19 mouse cellular contexts compared by ENCODE assay signal in the genomic region with DNA sequence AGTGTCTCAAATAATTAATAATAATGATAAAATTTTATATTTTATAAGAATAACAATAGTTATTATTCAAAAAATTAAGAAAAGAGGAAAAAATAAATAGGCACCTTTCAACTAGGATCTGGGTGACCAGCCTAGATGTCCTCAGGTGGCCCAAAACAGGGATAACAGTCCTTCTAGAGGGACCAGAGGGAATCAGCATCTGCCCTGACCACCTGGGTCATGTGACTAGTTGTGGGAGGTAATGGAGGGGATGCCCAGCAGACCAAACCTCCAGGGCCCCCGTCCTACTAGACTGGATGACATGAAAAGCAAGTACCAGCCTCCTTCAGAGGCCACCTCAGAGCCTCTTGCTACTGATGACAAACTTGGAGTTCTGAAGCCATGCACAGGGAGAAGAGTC.
"Had no signal": no experiment of that assay in that cellular context is flagged by ENCODE, and none has a peak within 500 bp of the region (broad histone marks: within the 10 kb centered on the region; RNA-seq: fewer than 3 reads in every experiment).

No protein-coding gene starts in this region.

- H3K9me3 ChIP-seq: liver, embryonic 12.5 days; liver, embryonic 15.5 days; lung, embryonic 15.5 days; megakaryocyte, embryonic 14.5 days; midbrain, embryonic 10.5 days; neural tube, embryonic 12.5 days had no signal

- ATAC-seq: intestine, embryonic 16.5 days; liver, embryonic 12.5 days had no signal

- H3K27ac ChIP-seq: liver, embryonic 12.5 days; liver, embryonic 15.5 days; lung, embryonic 15.5 days; midbrain, embryonic 10.5 days; neural tube, embryonic 12.5 days had no signal

- H3K36me3 ChIP-seq: midbrain, embryonic 10.5 days; neural tube, embryonic 12.5 days had no signal

- H3K4me2 ChIP-seq: liver, embryonic 12.5 days; liver, embryonic 15.5 days; lung, embryonic 15.5 days; neural tube, embryonic 12.5 days had no signal

- H3K9ac ChIP-seq: liver, embryonic 12.5 days; liver, embryonic 15.5 days; lung, embryonic 15.5 days; neural tube, embryonic 12.5 days had no signal

- H3K4me3 ChIP-seq: liver, embryonic 12.5 days; liver, embryonic 15.5 days; lung, embryonic 15.5 days; megakaryocyte, embryonic 14.5 days; midbrain, embryonic 10.5 days; neural tube, embryonic 12.5 days had no signal

- DNase-seq: kidney, adult 18-20 months; kidney, adult 9 months; kidney, postnatal 14 days; kidney, postnatal 4 days; liver; lung, adult 18-20 months; lung, postnatal 10 days; lung, postnatal 36 days; midbrain, embryonic 14.5 days; thymus, adult 18-20 months; thymus, postnatal 14 days; thymus, postnatal 4 days had no signal

- H3K4me1 ChIP-seq: lung, embryonic 15.5 days; megakaryocyte, embryonic 14.5 days had no signal

- H3K27me3 ChIP-seq: liver, embryonic 12.5 days; liver, embryonic 15.5 days; lung, embryonic 15.5 days had no signal
